Mouse (Mus musculus) adrenal gland, postnatal 0 days (tissue): ENCODE measurements around the gene Wdr70. TPM values are rescaled to one million over a fixed set of nuclear protein-coding genes. Genes with fewer than 3 reads are reported as not detected.

Source experiments
- microRNA-seq: library from miRNA; unstranded; fragments of <30 nt; microRNA quantifications from one replicate; pipeline ENCODE4, GENCODE M21; 2016; ENCODE audit warnings: borderline replicate concordance; ENCODE audit not compliant: insufficient number of aligned reads
- polyA plus RNA-seq: library from polyadenylated mRNA; unstranded; fragments of >200 nt; fragmentation: Nextera tagmentation; extraction: Ambion mirVana; gene quantifications from 2 replicates; pipeline ENCODE4 v1.2.1, GENCODE M21; 2015

The Wdr70 gene
- 25.2 and 39.7 TPM in 2 replicates for polyA plus RNA-seq

DNA sequence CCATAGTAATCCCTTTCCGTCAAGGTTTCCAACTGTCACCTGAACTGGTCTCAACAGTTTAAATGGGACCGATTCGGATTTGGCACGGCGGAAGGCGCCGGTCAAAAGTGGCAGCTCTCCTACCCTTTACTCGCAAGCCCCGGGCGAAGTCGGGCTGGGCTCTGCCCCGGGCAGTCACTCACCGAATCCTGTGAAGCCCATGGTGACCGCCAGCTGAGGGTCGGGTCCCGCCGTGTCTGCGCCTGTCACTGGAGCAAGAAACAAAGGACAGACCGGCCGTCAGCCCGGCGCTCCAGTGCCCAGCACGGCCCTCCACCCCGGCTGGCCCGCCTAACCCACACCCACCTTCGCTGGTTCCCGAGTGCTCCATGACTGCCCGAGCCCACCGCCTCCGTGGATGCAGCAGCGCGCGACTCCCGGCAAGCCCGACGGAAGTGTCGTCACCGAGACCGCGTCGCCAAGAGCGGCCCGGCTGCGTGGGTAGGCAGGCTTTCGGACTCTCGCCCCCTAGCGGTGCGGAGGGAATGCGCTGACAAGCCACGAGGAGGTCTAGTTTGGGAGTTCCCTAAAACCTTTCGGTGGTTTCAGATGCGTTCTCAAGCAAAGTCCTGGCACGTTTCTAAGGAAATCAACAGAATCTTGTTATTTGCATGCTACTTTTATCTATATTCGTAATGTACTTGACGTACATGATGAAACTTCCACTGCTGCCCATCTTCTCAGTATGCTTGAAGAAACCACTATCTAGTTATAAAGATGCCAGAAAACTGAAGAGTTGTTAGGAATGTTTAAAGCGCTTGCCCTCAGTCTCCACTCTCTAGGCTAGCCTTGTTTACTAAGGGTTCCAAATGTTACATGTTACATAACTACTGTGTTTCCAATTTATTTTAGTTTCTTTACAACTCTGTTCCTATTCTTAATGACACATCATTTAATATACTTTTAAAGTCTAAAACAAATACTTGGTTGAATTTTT, at the start of gene Wdr70:
Gene Wdr70, minus strand, starts transcription at position 436 of the 976 bp plus-strand sequence.

DNA sequence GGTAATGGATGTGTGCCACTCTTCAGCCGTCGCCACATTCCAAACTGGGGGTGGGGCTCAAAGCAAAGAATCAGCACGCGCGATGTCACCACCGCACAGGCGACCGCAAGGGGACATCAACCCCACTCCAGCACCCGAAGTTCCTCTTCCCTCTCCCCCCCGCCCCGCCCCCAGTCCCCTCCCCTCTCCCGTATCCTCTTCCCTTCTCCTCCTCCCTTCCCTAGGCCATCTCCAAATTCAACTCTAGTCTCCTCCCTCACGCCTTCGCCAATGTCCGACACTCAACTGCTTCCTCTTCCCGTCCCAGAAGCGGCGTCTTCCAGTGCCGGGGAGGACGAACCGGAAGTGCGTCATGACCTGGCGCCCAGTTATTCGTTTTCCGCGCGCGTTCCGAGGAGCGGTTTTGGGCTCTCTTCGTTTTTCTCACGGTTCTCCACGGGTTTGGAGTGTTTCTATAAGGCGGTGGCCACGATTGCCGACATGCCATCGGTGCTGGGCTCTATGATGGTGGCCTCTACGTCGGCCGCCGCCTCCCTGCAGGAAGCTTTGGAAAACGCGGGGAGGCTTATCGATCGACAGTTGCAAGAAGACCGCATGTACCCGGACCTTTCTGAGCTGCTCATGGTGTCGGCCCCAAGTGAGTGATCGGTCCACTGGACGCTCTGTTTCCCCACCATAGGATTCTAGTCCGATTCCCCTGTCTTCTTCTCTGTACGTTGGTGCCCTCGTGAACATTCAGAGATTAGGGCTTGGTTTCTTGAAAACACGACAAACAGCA, 10.1 kb upstream of the Wdr70 start, which contains the start of gene Nup155:
Gene Nup155, plus strand, starts transcription at position 308 of the 778 bp plus-strand sequence.

Small RNA genes within 50 kb of the gene (microRNA-seq; reads per million reads assigned to microRNA genes)
- gene Gm27529, result not detected

Other genes starting within 250 kb of the Wdr70 start
- gene Nup155, start 10.1 kb upstream of the Wdr70 start, polyA plus RNA-seq, result 3.3 and 5.4 TPM in 2 replicates
- gene Cplane1, start 69.9 kb upstream of the Wdr70 start, polyA plus RNA-seq, result 4.2 and 5.2 TPM in 2 replicates